Mouse (Mus musculus) midbrain, embryonic 10.5 days (tissue): ENCODE results near the gene Det1. TPM values are rescaled to one million over a fixed set of nuclear protein-coding genes. Genes with fewer than 3 reads are reported as not detected.

Experiments
- DNase-seq: peaks from one replicate; pipeline ENCODE4 v3.0.0-alpha.2; 2017; ENCODE audit warnings: low spot score
- H3K27ac ChIP-seq: fragments of 300-500 bp; sonication (generic); replicated peaks from 2 replicates; pipeline ENCODE4 v1.5.1; 2016; ENCODE audit warnings: mild to moderate bottlenecking
- H3K27me3 ChIP-seq: fragments of 300-500 bp; sonication (generic); 2 replicates; pipeline ENCODE4 v1.6.1; 2016; ENCODE audit warnings: low read depth, mild to moderate bottlenecking; ENCODE audit not compliant: poor library complexity, severe bottlenecking
- H3K36me3 ChIP-seq: fragments of 300-500 bp; sonication (generic); 2 replicates; pipeline ENCODE4 v1.6.1; 2016; ENCODE audit warnings: mild to moderate bottlenecking, moderate library complexity
- H3K4me1 ChIP-seq: fragments of 300-500 bp; sonication (generic); 2 replicates; pipeline ENCODE4 v1.6.1; 2016
- H3K4me3 ChIP-seq: fragments of 300-500 bp; sonication (generic); 2 replicates; pipeline ENCODE4 v1.5.1; 2016; ENCODE audit warnings: mild to moderate bottlenecking, moderate library complexity
- H3K9me3 ChIP-seq: fragments of 300-500 bp; sonication (generic); replicated peaks from 2 replicates; pipeline ENCODE4 v1.6.1; 2016; ENCODE audit warnings: mild to moderate bottlenecking
- WGBS: fragments of 180-500 bp; shearing (Covaris S2); methylation state at CpG from one replicate; pipeline ENCODE4 v1.1.7; 2016; 5-methylcytosine and 5-hydroxymethylcytosine counted together
- polyA plus RNA-seq: library from polyadenylated mRNA; unstranded; fragments of >200 nt; fragmentation: Nextera tagmentation; extraction: Ambion mirVana; gene quantifications from 2 replicates; pipeline ENCODE4 v1.2.1, GENCODE M21; 2016

Gene Det1
- 23.4 and 24.4 TPM in 2 replicates for polyA plus RNA-seq

DNA sequence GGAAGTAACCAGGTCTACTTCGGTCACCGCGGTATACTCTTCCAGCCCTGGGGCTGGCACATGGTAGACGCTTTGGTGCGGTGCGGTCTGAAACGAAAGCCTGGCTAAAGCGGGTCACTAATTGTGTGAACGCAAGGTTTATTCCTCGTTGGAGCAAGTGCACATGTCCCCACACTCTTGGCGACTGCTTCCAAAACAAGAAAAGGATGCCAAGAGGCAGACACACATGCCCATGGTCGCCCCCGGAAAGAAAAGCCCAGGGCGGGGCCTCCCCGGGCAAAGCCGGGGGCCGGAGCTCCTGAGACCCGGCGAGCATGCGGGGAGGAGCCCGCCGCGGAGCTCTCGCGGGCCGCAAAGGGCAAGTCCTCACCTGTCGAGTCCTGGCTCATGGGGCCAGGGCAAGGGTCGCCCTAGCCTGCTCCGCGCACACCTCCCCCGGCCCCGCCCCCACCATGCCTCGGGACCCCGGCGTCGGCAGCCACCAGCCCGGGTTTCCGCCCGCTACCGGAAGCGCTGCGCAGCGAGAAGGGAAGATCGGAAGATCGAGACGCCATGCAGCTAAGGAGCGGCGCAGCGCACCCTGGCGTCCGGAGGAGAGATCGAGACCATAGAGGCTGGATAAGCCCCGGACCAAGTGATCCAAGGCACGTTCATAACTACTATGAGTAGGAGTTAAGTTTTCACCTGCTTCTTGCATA, at the start of gene Det1:
Gene Det1, minus strand, starts transcription at position 527 of the 698 bp plus-strand sequence.
- under 1% methylated on average over 54 of the region's 54 CpGs for WGBS
- Histone ChIP-seq H3K4me1 (peaks cover 10% of the 10 kb centered on the region), H3K36me3 (peaks cover 22% of the 10 kb centered on the region), H3K4me3 (peak within 1 kb of the TSS; percentile 96), H3K27ac (peak within 1 kb of the TSS; percentile 95), H3K27me3 (no peaks in the 10 kb centered on the region), H3K9me3 (no peaks in the 10 kb centered on the region)
- peak; percentile 91 for DNase-seq

DNA sequence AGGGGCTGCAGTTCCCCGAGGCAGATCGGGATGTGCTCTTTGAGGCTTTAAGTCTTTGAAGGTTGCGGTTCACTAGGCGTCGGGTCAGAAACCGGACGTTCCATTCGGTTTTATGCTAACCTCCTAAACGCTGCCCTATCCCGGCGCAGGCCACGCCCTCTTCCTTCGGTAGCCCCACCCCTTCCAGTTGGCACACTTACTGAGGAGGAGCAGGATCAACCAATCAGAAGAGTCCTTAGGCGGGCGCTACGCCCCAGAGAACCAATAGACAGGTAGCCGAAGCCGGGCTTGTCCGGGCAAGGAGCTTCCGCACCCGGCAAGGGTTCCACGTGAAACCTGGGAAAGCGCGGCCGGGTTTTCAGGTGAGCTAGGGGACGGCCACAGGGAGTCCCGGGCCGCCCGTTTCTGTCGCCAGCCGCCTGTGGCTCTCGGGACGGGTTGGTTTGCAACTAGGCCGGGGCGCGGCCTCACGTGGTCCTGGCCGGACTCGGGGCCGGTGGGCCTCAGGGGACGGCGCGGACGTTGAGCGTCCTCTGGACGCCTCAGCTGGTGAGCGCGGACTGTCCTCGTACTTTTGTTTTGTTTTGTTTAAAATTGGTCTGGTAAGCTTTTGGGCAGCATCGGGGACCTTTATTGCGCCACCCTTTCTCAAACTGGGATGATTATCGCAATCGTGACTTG, 48.7 kb upstream of the Det1 start, which contains the start of gene Aen:
Gene Aen, plus strand, starts transcription at position 202 of the 681 bp plus-strand sequence.
- Histone ChIP-seq H3K27me3 (no peaks in the 10 kb centered on the region), H3K9me3 (no peaks in the 10 kb centered on the region), H3K4me3 (peak within 1 kb of the TSS; percentile 86), H3K36me3 (peaks cover 15% of the 10 kb centered on the region), H3K4me1 (peaks cover 22% of the 10 kb centered on the region), H3K27ac (peak within 1 kb of the TSS; percentile 89)
- DNase-seq, result peak; percentile 98
- WGBS, result 1% methylated on average over 53 of the region's 53 CpGs

- Histone ChIP-seq H3K4me1 (peaks cover 25% of the 10 kb centered on the region), H3K27me3 (peaks cover 5% of the 10 kb centered on the region), H3K9me3 (no peaks in the 10 kb centered on the region), H3K4me3 (peak overlapping the region; percentile 86), H3K27ac (peak overlapping the region; percentile 89), H3K36me3 (peaks cover 15% of the 10 kb centered on the region)
- no peak for DNase-seq
- 60% methylated on average over 13 of the region's 13 CpGs for WGBS
Observed at GRCm38 (mm10) chr7:78895021-78895652, 48.1 kb upstream of the Det1 start.

DNA sequence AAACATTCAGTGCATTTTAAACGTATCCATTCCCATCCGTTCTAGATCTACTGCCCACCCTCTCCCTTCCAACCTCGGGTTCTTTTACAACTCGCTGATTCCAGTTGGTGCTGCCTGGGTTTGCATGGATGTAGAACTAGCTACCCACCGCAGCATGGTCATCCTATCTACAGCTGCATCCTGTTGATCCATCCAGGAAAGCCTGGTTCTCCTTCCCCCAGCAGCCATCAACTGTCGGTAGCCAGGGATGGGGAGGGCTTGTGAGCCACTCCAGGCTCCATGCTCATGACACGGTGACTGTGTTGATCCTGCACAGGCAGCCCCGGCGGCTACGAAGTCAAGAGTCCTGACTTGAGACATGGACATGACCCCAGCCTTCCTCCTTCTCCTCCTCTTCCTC, 46.9 kb upstream of the Det1 start:
- DNase-seq, result no peak
- 92% methylated on average over 10 of the region's 10 CpGs for WGBS
- no peak overlapping the region for H3K27ac ChIP-seq

DNA sequence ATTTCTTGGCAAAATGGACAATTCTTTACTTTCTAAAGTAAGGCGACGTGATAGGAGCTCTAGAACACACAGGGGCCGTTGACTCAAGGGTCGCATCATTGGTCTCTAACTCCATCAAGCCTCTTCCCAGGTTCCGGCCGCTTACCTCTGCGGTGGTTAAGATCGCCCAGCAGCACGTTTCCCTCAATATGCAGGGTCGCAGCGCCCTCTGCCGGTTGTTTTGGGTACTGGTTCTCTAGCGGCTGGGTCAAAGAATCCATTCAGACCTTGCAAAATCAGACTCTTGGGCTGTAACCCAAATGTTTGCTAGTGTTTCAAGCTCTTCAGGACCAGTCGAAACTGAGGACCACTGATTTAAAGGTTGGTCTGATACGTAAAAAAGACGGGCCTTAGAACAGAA, 43.6 kb upstream of the Det1 start:
- peaks cover 35% of the 10 kb centered on the region for H3K27me3 ChIP-seq
- WGBS, result 3% methylated on average over 16 of the region's 16 CpGs
- peak; percentile 90 for DNase-seq
- H3K4me1 ChIP-seq, result peaks cover 47% of the 10 kb centered on the region
- H3K9me3 ChIP-seq, result no peaks in the 10 kb centered on the region
- no peak overlapping the region for H3K4me3 ChIP-seq
- H3K36me3 ChIP-seq, result peaks cover 12% of the 10 kb centered on the region
- H3K27ac ChIP-seq, result no peak overlapping the region

More for the DNA sequence above, 46.9 kb upstream of the Det1 start:
- H3K36me3 ChIP-seq, result peaks cover 15% of the 10 kb centered on the region
- peaks cover 17% of the 10 kb centered on the region for H3K27me3 ChIP-seq
- H3K4me1 ChIP-seq, result peaks cover 34% of the 10 kb centered on the region
- no peaks in the 10 kb centered on the region for H3K9me3 ChIP-seq
- H3K4me3 ChIP-seq, result no peak overlapping the region

DNA sequence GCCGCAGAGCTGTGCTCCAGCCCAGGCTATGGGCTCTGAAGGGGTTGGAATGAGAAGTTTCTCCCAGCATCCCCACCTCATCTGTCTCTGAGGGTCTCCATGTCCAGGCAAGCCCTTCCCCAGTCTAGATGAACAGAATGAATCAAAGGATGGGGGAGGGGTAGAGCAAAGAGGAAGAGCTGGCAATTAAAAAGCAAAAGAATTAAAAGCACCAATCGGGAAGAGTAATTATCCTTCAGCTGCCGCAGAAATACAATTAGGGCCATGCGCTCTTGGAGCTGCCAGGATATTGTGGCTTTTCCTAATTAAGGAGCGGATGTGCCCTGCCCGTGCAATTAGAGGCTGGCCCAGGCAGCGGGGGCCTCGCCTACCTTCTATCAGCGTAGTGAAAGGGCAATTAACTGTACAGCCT, 40.4 kb upstream of the Det1 start:
- DNase-seq, result no peak
- Histone ChIP-seq H3K27me3 (peaks cover 57% of the 10 kb centered on the region), H3K27ac (peak overlapping the region; percentile 64), H3K4me3 (peak overlapping the region; percentile 32; the same call in 1 of the 2 replicates), H3K36me3 (peaks cover 12% of the 10 kb centered on the region), H3K9me3 (no peaks in the 10 kb centered on the region), H3K4me1 (peaks cover 73% of the 10 kb centered on the region)
- whole genome bisulfite sequencing, result 68% methylated on average over 9 of the region's 9 CpGs

- peaks cover 12% of the 10 kb centered on the region for H3K36me3 ChIP-seq
- 42% methylated on average over 4 of the region's 4 CpGs for WGBS
- peak; percentile 47 for DNase-seq
- peak overlapping the region; percentile 32 for H3K4me3 ChIP-seq
- H3K4me1 ChIP-seq, result peaks cover 82% of the 10 kb centered on the region
- H3K27me3 ChIP-seq, result peaks cover 59% of the 10 kb centered on the region
- H3K9me3 ChIP-seq, result no peaks in the 10 kb centered on the region
- H3K27ac ChIP-seq, result peak overlapping the region; percentile 70; the same call in 1 of the 2 replicates
Observed at GRCm38 (mm10) chr7:78886496-78886895, 39.4 kb upstream of the Det1 start.

- Histone ChIP-seq H3K27ac (peak overlapping the region; percentile 70), H3K36me3 (peaks cover 12% of the 10 kb centered on the region), H3K4me1 (peaks cover 90% of the 10 kb centered on the region), H3K9me3 (no peaks in the 10 kb centered on the region), H3K27me3 (peaks cover 68% of the 10 kb centered on the region), H3K4me3 (peak overlapping the region; percentile 32)
- 86% methylated on average over 5 of the region's 5 CpGs for WGBS
- DNase-seq, result no peak
Observed at GRCm38 (mm10) chr7:78885404-78885803, 38.3 kb upstream of the Det1 start.

DNA sequence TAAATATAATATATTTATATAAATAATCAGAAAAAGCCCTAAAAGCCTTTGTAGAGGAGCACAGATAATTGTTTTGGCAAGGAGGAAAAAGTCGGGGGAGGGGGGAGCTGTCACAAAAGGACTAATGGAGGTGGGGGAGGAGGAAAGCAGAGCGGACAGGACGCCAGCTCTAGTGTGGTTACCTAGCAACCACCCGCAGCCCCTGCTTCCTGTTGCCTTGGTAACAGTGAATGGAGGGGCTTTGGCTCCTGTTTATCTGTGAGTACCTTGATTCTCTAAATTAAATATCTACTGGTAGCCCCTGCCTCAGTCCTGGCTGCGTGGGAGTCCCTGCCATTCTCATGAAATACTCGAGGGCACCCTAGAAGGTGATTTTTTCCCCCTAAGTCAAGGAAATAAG, 37.1 kb upstream of the Det1 start:
- Histone ChIP-seq H3K27me3 (peaks cover 64% of the 10 kb centered on the region), H3K36me3 (peaks cover 12% of the 10 kb centered on the region), H3K27ac (peak overlapping the region; percentile 74), H3K4me1 (peaks cover 89% of the 10 kb centered on the region), H3K4me3 (peak overlapping the region; percentile 76), H3K9me3 (no peaks in the 10 kb centered on the region)
- 2% methylated on average over 6 of the region's 6 CpGs for WGBS
- peak; percentile 83 for DNase-seq

DNA sequence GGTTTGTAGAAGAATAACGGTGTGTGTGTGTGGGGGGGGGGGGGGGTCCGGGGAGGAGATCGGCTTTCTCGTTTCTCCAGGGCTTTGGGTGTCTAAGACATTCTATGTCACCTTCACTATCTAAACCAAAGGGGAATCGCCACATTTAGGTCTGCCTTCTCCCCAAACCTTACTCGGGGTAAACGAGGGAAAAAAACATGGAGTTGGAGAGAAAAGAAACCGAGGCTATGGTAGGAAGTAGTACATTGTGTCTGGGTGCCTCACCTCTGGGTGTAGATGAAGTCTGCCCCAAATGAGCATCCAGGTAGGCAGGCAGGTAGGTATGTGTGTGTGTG, 36.6 kb upstream of the Det1 start:
- Histone ChIP-seq H3K36me3 (peaks cover 12% of the 10 kb centered on the region), H3K4me1 (peaks cover 86% of the 10 kb centered on the region), H3K9me3 (no peaks in the 10 kb centered on the region), H3K27ac (peak overlapping the region; percentile 87), H3K27me3 (peaks cover 60% of the 10 kb centered on the region), H3K4me3 (peak overlapping the region; percentile 76)
- DNase-seq, result no peak
- WGBS, result 10% methylated on average over 8 of the region's 8 CpGs

- DNase-seq, result peak; percentile 54
- Histone ChIP-seq H3K36me3 (peaks cover 9% of the 10 kb centered on the region; the same call in 1 of the 2 replicates), H3K9me3 (no peaks in the 10 kb centered on the region), H3K4me3 (peak overlapping the region; percentile 76), H3K27me3 (peaks cover 55% of the 10 kb centered on the region), H3K27ac (peak overlapping the region; percentile 87), H3K4me1 (peaks cover 82% of the 10 kb centered on the region)
- WGBS, result under 1% methylated on average over 34 of the region's 34 CpGs
Observed at GRCm38 (mm10) chr7:78883016-78883725, 36.1 kb upstream of the Det1 start.

- Histone ChIP-seq H3K4me3 (peak overlapping the region; percentile 76), H3K27ac (peak overlapping the region; percentile 87), H3K9me3 (no peaks in the 10 kb centered on the region), H3K36me3 (0 out of 2 replicates have a peak, but pooled peaks cover 3% of the 10 kb centered on the region), H3K4me1 (peaks cover 75% of the 10 kb centered on the region), H3K27me3 (peaks cover 47% of the 10 kb centered on the region)
- under 1% methylated on average over 23 of the region's 23 CpGs for WGBS
- DNase-seq, result peak; percentile 89
Observed at GRCm38 (mm10) chr7:78882469-78882837, 35.4 kb upstream of the Det1 start.
